Mouse (Mus musculus) stomach, postnatal 0 days (tissue): ENCODE data around the gene Cyp2j12. TPM values are rescaled to one million over a fixed set of nuclear protein-coding genes. Genes with fewer than 3 reads are reported as not detected.

Experiments
- ATAC-seq: fragments of 200-750 bp; cut with Nextera tagmentation; 2 replicates; pipeline ENCODE4 v1.8.0; 2017; ENCODE audit not compliant: low FRiP score, low TSS enrichment
- DNase-seq: peaks from one replicate; pipeline ENCODE4 v3.0.0-alpha.2; 2016; ENCODE audit warnings: low spot score
- H3K27ac ChIP-seq: fragments of 300-500 bp; sonication (generic); replicated peaks from 2 replicates; pipeline ENCODE4 v1.5.1; 2014; ENCODE audit warnings: mild to moderate bottlenecking, control low read depth
- H3K27me3 ChIP-seq: fragments of 300-500 bp; sonication (generic); 2 replicates; pipeline ENCODE4 v1.6.1; 2014; ENCODE audit warnings: low read length; ENCODE audit not compliant: control insufficient read depth, insufficient read depth
- H3K36me3 ChIP-seq: fragments of 300-500 bp; sonication (generic); 2 replicates; pipeline ENCODE4 v1.6.1; 2014; ENCODE audit warnings: low read length, mixed read lengths; ENCODE audit not compliant: control insufficient read depth, insufficient read depth
- H3K4me1 ChIP-seq: fragments of 300-500 bp; sonication (generic); replicated peaks from 2 replicates; pipeline ENCODE4 v1.6.1; 2014; ENCODE audit warnings: antibody characterized with exemption; ENCODE audit not compliant: control insufficient read depth, insufficient read depth
- H3K4me2 ChIP-seq: fragments of 300-500 bp; sonication (generic); replicated peaks from 2 replicates; pipeline ENCODE4 v1.6.1; 2014; ENCODE audit warnings: low read depth, mild to moderate bottlenecking, control low read depth, moderate library complexity
- H3K4me3 ChIP-seq: fragments of 300-500 bp; sonication (generic); 2 replicates; pipeline ENCODE4 v1.5.1; 2014; ENCODE audit warnings: low read depth, low read length, control low read depth
- H3K9ac ChIP-seq: fragments of 300-500 bp; sonication (generic); 2 replicates; pipeline ENCODE4 v1.6.1; 2014; ENCODE audit warnings: mild to moderate bottlenecking, low read length, control low read depth, mixed read lengths
- H3K9me3 ChIP-seq: fragments of 300-500 bp; sonication (generic); 2 replicates; pipeline ENCODE4 v1.6.1; 2016; ENCODE audit warnings: low read length; ENCODE audit not compliant: control insufficient read depth
- CTCF ChIP-seq: IDR thresholded peaks from 2 replicates; pipeline ENCODE4 v1.5.1; 2016; ENCODE audit warnings: antibody characterized with exemption, low read depth, mild to moderate bottlenecking, moderate library complexity
- EP300 ChIP-seq: optimal IDR thresholded peaks from 2 replicates; pipeline ENCODE3; 2016; ENCODE audit warnings: antibody characterized with exemption
- WGBS: fragments of 180-500 bp; shearing (Covaris S2); extraction: QIAGEN DNeasy Blood & Tissue Kit; methylation state at CpG from one replicate; pipeline ENCODE4 v1.1.7; 2014; 5-methylcytosine and 5-hydroxymethylcytosine counted together
- polyA plus RNA-seq: library from polyadenylated mRNA; unstranded; fragments of >200 nt; fragmentation: Nextera tagmentation; extraction: Ambion mirVana; gene quantifications from 2 replicates; pipeline ENCODE4 v1.2.1, GENCODE M21; 2015

Gene Cyp2j12
- polyA plus RNA-seq, 1 experiment from 2014 or later, result not detected

DNA sequence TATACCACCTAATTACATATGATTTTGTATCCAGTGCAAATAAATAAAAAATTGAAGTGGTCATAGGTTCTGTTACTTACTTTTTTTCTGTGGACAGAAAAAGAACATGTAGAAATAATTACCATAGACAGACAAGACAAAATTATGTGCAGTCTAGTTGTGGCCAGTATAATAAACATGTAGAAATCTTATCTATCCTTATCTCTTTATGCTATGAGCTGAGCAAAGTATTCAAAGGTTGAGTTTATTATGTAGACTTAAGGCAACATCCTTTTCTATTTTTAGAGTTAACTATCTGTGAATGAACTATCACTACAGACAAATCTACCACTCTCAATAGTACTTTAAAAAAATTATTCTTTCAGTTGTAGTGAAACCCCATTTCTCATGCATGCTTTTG is 62.6 kb downstream of the Cyp2j12 start:
- ATAC-seq, result no peak

DNA sequence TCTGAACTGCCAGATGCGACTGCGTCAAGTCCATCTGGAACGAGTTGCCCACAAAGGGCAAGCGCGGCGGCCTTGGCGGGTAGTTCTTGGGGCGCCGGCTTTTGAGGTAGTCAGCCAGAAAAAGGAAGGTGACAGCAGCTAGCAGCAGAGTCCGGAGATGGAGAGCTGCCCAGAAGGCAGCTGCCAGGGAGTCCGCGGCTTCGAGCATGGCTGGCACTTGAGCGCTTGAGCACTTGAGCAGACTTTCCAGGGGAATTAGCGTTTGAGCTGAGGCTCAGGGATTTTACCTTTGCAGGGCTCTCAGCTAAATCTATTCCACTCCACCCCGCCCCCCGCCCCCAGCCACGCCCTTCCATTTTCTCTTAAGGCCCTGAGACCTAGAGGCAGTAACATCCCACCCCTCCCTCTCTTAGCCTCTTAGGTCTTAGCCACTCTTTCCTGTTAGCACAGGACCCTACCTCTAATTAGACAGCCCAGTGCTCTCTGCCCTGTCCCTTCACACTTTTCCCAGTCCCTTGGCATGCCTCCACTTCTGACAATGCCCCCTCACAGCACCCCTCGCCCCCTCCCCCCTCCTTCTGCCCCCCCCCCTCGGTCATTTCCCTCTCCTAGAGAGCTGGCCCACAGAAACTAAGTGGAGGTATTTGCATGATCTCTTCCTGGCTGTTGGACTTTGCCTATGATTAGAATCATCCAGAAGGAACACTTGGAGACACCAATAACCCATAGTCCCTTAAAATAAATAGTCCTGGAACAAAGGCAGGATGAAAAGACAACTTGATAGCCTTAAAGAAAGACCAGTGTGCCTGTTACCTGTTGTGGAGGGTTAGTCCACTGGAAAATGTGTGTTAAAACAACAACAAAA is 63.5 kb downstream of the Cyp2j12 start, which contains the start of gene Cyp2j13:
TSS of gene Cyp2j13 (minus strand) at position 286 of the 865 bp plus-strand sequence.
- Histone ChIP-seq H3K4me1 (no peaks in the 10 kb centered on the region), H3K4me2 (peak within 1 kb of the TSS; percentile 20), H3K27ac (no peak within 1 kb of the TSS), H3K4me3 (no peak within 1 kb of the TSS), H3K36me3 (no peaks in the 10 kb centered on the region), H3K27me3 (no peaks in the 10 kb centered on the region), H3K9me3 (no peaks in the 10 kb centered on the region), H3K9ac (no peak within 1 kb of the TSS)
- TF ChIP-seq CTCF (no peak), EP300 (no peak)
- DNase-seq (no peak), ATAC-seq (no peak)
- WGBS, result 12% methylated on average over 20 of the region's 20 CpGs

More for the DNA sequence above, 62.6 kb downstream of the Cyp2j12 start:
- H3K36me3 ChIP-seq, result no peaks in the 10 kb centered on the region
- no peak overlapping the region for H3K4me2 ChIP-seq
- H3K27ac ChIP-seq, result no peak overlapping the region
- no peak overlapping the region for H3K9ac ChIP-seq
- no peaks in the 10 kb centered on the region for H3K27me3 ChIP-seq
- H3K9me3 ChIP-seq, result no peaks in the 10 kb centered on the region
- H3K4me3 ChIP-seq, result no peak overlapping the region
- no peaks in the 10 kb centered on the region for H3K4me1 ChIP-seq
- TF ChIP-seq EP300, result no peak
- DNase-seq, result no peak

DNA sequence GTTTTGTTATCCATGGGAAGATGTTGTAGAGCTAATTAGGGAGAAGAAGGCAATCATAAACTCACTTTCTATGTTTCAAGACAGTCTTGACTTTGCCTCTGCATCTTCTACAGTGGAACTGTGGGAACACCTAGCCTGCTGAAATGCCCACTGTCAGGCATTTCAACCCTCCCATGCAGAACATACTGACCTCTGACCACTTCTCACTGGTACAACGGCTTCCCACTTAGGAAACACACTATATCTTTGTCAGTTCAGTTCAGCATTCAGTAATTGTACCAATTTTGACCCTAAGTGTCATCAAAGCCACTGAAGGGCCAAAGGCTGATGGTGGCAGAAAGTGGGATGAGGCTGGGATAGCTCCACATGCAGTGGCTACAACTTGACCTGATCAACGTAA is 78.9 kb downstream of the Cyp2j12 start:
- H3K27me3 ChIP-seq, result no peaks in the 10 kb centered on the region
- TF ChIP-seq EP300 (no peak), CTCF (no peak)

DNA sequence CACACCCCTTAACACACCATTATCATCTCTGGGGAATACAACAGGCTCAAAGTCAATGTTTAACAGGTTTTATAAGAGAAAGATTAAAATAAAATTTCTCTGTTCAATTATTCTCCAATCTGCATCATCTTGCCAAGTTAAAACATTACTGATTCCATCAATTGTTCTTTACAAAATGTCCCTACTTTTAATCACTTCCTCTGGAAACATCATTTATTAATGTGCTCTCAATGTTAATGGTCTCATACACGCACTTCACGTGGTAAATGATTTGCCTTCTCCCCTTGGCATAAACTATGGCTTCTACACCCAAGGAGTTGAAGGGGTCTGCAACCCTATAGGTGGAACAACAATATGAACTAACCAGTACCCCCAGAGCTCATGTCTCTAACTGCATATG is 80.8 kb downstream of the Cyp2j12 start:
- H3K27ac ChIP-seq, result no peak overlapping the region
- H3K4me3 ChIP-seq, result no peak overlapping the region
- no peak for TF ChIP-seq EP300
- no peak for TF ChIP-seq CTCF
- no peaks in the 10 kb centered on the region for H3K27me3 ChIP-seq
- H3K9me3 ChIP-seq, result no peaks in the 10 kb centered on the region
- H3K36me3 ChIP-seq, result no peaks in the 10 kb centered on the region
- ATAC-seq (no peak), DNase-seq (no peak)
- H3K4me2 ChIP-seq, result no peak overlapping the region
- H3K9ac ChIP-seq, result no peak overlapping the region
- 76% methylated on average over 2 of the region's 2 CpGs for WGBS
- no peaks in the 10 kb centered on the region for H3K4me1 ChIP-seq

More for the DNA sequence above, 78.9 kb downstream of the Cyp2j12 start:
- Histone ChIP-seq H3K4me1 (no peaks in the 10 kb centered on the region), H3K9me3 (no peaks in the 10 kb centered on the region), H3K27ac (no peak overlapping the region), H3K9ac (no peak overlapping the region), H3K4me3 (no peak overlapping the region), H3K36me3 (no peaks in the 10 kb centered on the region), H3K4me2 (no peak overlapping the region)
- no peak for DNase-seq
- 79% methylated on average over 2 of the region's 2 CpGs for WGBS
- no peak for ATAC-seq

Other genes starting within 250 kb of the Cyp2j12 start
- 13.0 TPM in 2 replicates for gene Hook1, start 173.9 kb downstream of the Cyp2j12 start, polyA plus RNA-seq
- not detected in 2 replicates for gene Cyp2j13, start 63.6 kb downstream of the Cyp2j12 start, polyA plus RNA-seq
- not detected in 2 replicates for gene Cyp2j7, start 95.5 kb upstream of the Cyp2j12 start, polyA plus RNA-seq
- gene Cyp2j11, start 207.5 kb upstream of the Cyp2j12 start, polyA plus RNA-seq, result not detected in 2 replicates